Mouse (Mus musculus) lung, adult 2 months (tissue): ENCODE measurements at regions not wholly inside any gene's neighbourhood (a gene's known extent, or its start where the extent isn't known, plus 50 kb on each side); places are given as distances from the start of the nearest gene placed in this dataset.

Experiments
- CTCF ChIP-seq: fragments of 200-500 bp; IDR thresholded peaks from 2 replicates; pipeline ENCODE4 v1.5.1; 2011; ENCODE audit warnings: mild to moderate bottlenecking, low read length, control low read depth; ENCODE audit not compliant: insufficient read depth
- POLR2A ChIP-seq: fragments of 200-500 bp; IDR thresholded peaks from 2 replicates; pipeline ENCODE4 v1.6.1; 2011; ENCODE audit warnings: low read depth, mild to moderate bottlenecking, control low read depth, low read length, borderline replicate concordance; ENCODE audit errors: extremely low read depth

DNA sequence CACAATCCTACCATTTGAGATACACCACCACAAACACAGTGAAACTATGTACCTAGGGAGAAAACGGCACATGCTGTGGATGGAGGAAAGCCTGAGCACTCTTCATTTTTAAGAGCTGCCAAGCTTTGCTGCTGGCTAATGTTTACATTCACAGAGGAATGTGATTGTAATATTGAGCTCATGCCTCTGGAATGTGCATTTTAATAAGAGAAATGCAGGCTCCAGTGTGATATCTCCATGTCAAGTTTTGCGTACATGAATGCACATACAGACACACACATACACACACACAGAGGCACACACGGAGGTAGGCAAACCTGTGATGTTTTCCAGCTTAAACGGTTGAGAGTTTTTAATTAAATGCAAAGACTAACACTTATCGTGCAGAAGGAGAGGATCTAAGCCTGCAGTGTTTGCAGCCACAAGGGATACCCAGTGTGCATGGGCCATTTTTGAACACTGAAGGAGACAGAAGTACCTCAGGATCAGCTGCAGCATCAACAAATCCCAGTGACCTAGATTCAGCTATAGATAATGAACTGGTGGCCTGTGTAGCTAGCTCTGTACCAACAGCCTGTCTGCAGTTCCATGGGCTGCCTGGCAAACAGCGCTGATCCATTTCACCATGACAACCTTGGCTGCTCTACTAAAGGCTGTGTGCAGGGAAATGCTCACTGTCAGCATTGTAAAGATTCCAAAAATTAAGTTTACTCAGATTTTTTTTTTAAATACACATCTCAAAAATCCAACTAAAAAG lies 218.8 kb upstream of the Marcks start:
- no peak for TF ChIP-seq POLR2A
- no peak for TF ChIP-seq CTCF
